Mouse (Mus musculus): ENCODE results near the gene Hjurp. TPM values are rescaled to one million over a fixed set of nuclear protein-coding genes. Genes with fewer than 3 reads are reported as not detected.

The Hjurp gene
- polyA plus RNA-seq, 1 experiment from 2014 or later: 145 TPM

DNA sequence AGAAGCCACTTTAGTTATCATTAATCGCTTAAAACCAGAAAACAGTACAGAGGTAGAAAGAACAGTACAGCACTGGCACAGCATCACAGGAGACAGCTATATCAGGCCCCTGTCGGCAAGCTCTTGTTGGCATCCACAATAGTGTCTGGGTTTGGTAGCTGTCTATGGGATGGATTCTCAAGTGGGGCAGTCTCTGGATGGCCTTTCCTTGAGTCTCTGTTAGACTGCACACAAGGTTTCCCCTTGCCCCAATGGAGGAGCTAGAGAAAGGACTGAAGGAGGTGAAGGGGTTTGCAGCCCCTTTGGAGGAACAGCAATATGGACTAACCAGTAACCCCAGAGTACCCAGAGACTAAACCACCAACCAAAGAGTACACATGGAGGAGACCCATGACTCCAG, 14.6 kb upstream of the Hjurp start:
- Histone ChIP-seq H3K9me3 (replicated peaks) (peaks cover 57% of the 10 kb centered on the region), H3K4me1 (no peaks in the 10 kb centered on the region), H3K9ac (no peak overlapping the region), H3K27ac (no peak overlapping the region), H3K4me2 (no peak overlapping the region), H3K36me3 (ENCODE audit: poor library complexity, severe bottlenecking) (no peaks in the 10 kb centered on the region), H3K27me3 (no peaks in the 10 kb centered on the region), H3K4me3 (no peak overlapping the region)
- ATAC-seq: no peak
- 55% methylated on average over 2 of the region's 2 CpGs for WGBS

GRCm38 (mm10) chr1:88291409-88292005, 14.1 kb upstream of the Hjurp start:
- Histone ChIP-seq H3K36me3 (ENCODE audit: poor library complexity, severe bottlenecking) (no peaks in the 10 kb centered on the region), H3K27ac (no peak overlapping the region)
- WGBS: 63% methylated on average over 3 of the region's 3 CpGs

DNA sequence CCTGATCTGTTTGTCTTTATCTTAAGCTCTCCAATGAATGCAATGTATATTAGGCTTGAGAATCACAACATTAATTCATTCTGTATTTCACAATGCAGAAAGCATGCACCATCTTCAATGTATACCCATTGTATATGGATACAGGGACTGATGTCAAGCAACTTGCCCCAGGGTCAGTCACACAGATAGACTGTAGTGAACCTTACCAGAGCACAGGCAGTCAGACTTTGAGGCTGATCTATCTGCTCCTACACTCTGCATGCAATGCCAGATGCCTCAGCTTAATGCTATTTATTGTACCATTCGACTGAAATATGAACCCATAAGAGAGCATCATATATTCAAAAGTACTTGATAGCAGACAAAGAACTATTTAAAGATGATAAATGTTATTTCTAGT, 13.1 kb upstream of the Hjurp start:
- Histone ChIP-seq H3K4me3 (no peak overlapping the region), H3K36me3 (ENCODE audit: poor library complexity, severe bottlenecking) (no peaks in the 10 kb centered on the region), H3K27ac (no peak overlapping the region), H3K27me3 (no peaks in the 10 kb centered on the region), H3K9ac (no peak overlapping the region), H3K4me2 (no peak overlapping the region), H3K9me3 (replicated peaks) (peaks cover 61% of the 10 kb centered on the region), H3K4me1 (no peaks in the 10 kb centered on the region)
- no peak for ATAC-seq
- WGBS: 72% methylated on average over 1 of the region's 1 CpGs

More at GRCm38 (mm10) chr1:88291409-88292005, 14.1 kb upstream of the Hjurp start:
- Histone ChIP-seq H3K4me3 (no peak overlapping the region), H3K4me2 (no peak overlapping the region), H3K27me3 (no peaks in the 10 kb centered on the region), H3K4me1 (no peaks in the 10 kb centered on the region), H3K9me3 (replicated peaks) (peaks cover 61% of the 10 kb centered on the region), H3K9ac (no peak overlapping the region)
- ATAC-seq: no peak

GRCm38 (mm10) chr1:88289917-88290316, 12.5 kb upstream of the Hjurp start:
- ATAC-seq: no peak
- WGBS: 42% methylated on average over 4 of the region's 4 CpGs
- no peak overlapping the region for H3K27ac ChIP-seq
- no peaks in the 10 kb centered on the region for H3K27me3 ChIP-seq
- H3K9ac ChIP-seq: no peak overlapping the region
- H3K36me3 ChIP-seq (ENCODE audit: poor library complexity, severe bottlenecking): no peaks in the 10 kb centered on the region
- no peak overlapping the region for H3K4me3 ChIP-seq
- H3K4me2 ChIP-seq: no peak overlapping the region
- no peaks in the 10 kb centered on the region for H3K4me1 ChIP-seq
- H3K9me3 ChIP-seq (replicated peaks): peaks cover 66% of the 10 kb centered on the region

- Histone ChIP-seq H3K4me3 (no peak overlapping the region), H3K4me2 (no peak overlapping the region), H3K27ac (no peak overlapping the region), H3K27me3 (no peaks in the 10 kb centered on the region), H3K9ac (no peak overlapping the region), H3K36me3 (ENCODE audit: poor library complexity, severe bottlenecking) (no peaks in the 10 kb centered on the region), H3K4me1 (no peaks in the 10 kb centered on the region), H3K9me3 (replicated peaks) (peaks cover 68% of the 10 kb centered on the region)
- ATAC-seq: no peak
- 51% methylated on average over 2 of the region's 2 CpGs for WGBS
Observed at GRCm38 (mm10) chr1:88289152-88289551, 11.7 kb upstream of the Hjurp start.

DNA sequence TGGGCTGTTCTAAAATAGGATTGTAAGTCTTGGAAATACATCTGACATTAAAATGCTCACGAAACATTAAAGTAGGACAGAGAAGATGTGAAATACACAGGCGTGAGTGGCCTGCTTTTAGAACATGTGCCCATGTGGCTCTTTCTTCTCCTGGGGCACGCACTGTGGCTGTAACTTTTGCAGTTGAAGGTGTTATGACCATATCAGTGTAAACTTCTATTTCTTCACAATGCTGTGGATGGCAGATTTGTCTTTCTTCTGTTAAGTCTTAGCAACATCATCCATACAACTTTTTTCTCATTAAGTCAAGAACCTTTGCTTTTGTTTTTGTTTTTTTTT, 11.3 kb upstream of the Hjurp start:
- 71% methylated on average over 3 of the region's 3 CpGs for WGBS
- no peak overlapping the region for H3K4me2 ChIP-seq
- H3K27me3 ChIP-seq: no peaks in the 10 kb centered on the region
- H3K9ac ChIP-seq: no peak overlapping the region
- no peak overlapping the region for H3K27ac ChIP-seq
- no peaks in the 10 kb centered on the region for H3K4me1 ChIP-seq
- peaks cover 71% of the 10 kb centered on the region for H3K9me3 ChIP-seq (replicated peaks)
- ATAC-seq: no peak
- H3K4me3 ChIP-seq: no peak overlapping the region
- H3K36me3 ChIP-seq (ENCODE audit: poor library complexity, severe bottlenecking): no peaks in the 10 kb centered on the region

- peaks cover 77% of the 10 kb centered on the region for H3K9me3 ChIP-seq (replicated peaks)
- no peak overlapping the region for H3K4me2 ChIP-seq
- ATAC-seq: 0 out of 2 replicates have a peak, but pooled peaks have one; percentile 2
- 42% methylated on average over 3 of the region's 3 CpGs for WGBS
- no peak overlapping the region for H3K9ac ChIP-seq
- H3K27ac ChIP-seq: no peak overlapping the region
- H3K27me3 ChIP-seq: no peaks in the 10 kb centered on the region
- no peaks in the 10 kb centered on the region for H3K36me3 ChIP-seq (ENCODE audit: poor library complexity, severe bottlenecking)
- H3K4me3 ChIP-seq: no peak overlapping the region
- no peaks in the 10 kb centered on the region for H3K4me1 ChIP-seq
Observed at GRCm38 (mm10) chr1:88288056-88288788, 10.8 kb upstream of the Hjurp start.

- Histone ChIP-seq H3K4me2 (no peak overlapping the region), H3K27ac (no peak overlapping the region), H3K36me3 (ENCODE audit: poor library complexity, severe bottlenecking) (no peaks in the 10 kb centered on the region), H3K4me3 (no peak overlapping the region), H3K4me1 (no peaks in the 10 kb centered on the region), H3K9ac (no peak overlapping the region), H3K9me3 (replicated peaks) (peaks cover 83% of the 10 kb centered on the region), H3K27me3 (no peaks in the 10 kb centered on the region)
- 42% methylated on average over 5 of the region's 5 CpGs for WGBS
- 0 out of 2 replicates have a peak, but pooled peaks have one; percentile 1 for ATAC-seq
Observed at GRCm38 (mm10) chr1:88287697-88287980, 10.2 kb upstream of the Hjurp start.

DNA sequence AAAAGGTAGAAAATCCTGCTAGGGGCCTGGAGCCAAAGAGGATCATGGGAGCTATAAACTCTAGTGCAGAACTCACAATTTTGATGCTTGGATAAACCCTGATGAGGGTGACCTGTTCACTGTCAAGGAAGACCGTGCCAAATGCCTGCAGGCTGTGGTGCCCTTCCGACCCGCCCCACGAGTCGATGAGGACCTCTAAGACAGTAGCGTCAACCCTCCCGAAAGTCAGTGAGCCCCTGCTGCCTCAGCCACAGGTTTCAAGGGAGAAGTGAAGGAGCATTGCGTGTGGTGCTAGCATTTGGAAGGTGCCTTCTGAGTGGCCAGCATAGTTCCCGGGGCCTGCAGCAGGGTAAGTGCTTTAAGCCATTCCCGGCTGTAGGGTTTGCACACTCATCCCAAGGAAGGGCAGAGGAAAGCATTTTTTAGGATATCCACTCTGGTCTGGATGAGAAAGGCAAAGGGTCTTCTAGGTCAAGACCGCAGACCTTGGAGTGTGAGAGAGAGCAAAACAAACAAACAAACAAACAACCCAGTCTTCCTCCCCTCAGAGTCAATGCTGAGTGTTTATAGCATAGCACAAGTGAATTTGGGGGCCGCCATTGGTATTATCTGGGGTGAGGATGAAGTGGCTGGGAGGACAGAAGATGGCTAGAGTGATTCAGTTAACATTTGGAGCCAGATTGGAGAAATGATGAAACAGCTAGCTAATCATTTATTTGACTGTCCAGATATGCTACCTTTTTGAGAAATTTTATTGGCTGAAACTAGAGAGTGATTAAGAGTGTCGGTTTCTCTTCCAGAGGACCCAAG, 9.7 kb upstream of the Hjurp start:
- ATAC-seq: no peak
- Histone ChIP-seq H3K27me3 (no peaks in the 10 kb centered on the region), H3K4me3 (no peak overlapping the region), H3K4me2 (no peak overlapping the region), H3K36me3 (ENCODE audit: poor library complexity, severe bottlenecking) (no peaks in the 10 kb centered on the region), H3K27ac (no peak overlapping the region), H3K9me3 (replicated peaks) (peaks cover 82% of the 10 kb centered on the region), H3K4me1 (no peaks in the 10 kb centered on the region), H3K9ac (no peak overlapping the region)
- 75% methylated on average over 13 of the region's 13 CpGs for WGBS

DNA sequence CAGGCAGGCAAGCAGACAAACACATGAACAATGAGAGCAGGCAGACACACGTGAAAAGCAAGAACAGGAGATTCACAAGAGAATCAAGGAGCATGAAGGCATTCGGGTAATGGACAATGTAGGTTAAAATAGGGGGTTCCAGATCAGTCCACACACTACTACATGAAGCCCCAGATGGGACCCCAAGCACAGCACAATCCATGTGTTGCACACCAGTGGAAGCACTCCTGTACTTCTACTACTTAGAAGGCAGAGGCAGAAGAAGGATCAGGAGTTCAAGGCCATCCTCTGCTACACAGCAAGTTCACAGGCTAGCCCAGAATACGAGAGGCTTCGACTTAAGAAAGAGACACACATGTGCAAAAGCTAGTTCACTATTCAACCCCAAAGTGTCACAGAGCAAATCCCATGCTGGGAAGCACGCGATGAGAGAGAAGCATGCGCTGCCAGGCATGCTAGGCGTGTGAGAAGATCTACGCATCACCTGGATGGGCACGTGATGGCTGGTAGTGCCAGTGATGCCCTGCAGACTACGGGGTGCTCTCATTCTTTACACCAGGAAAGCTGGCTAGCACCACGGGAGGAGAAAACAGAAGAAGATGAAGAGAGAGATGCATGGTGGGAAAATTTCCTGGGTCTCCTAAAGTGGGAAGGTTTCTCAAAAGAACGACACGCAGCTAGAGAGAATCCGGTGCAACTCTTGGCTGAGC, 8.9 kb upstream of the Hjurp start:
- WGBS: 81% methylated on average over 15 of the region's 15 CpGs

DNA sequence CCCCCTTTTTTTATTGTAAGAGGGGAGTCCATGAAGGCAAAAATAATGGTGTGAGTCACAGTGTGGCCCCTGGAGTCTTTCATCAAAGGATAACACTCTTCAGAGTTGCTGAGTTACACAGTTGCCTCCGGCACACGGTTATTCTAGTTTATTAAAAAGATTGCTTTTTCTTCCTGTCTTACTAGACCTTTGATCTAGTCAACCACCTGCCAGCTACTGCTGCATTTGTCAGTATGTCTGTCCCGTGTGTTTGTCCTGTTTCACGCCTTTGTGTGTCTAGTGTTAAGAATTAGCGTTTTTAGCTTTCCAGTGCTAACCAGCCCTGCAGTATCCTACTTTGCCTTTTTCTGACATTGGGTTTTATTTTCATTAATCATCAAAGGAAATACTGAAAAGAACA, 8.2 kb upstream of the Hjurp start:
- Histone ChIP-seq H3K4me3 (no peak overlapping the region), H3K9ac (no peak overlapping the region), H3K27me3 (no peaks in the 10 kb centered on the region), H3K36me3 (ENCODE audit: poor library complexity, severe bottlenecking) (no peaks in the 10 kb centered on the region), H3K4me1 (no peaks in the 10 kb centered on the region), H3K4me2 (no peak overlapping the region), H3K27ac (no peak overlapping the region), H3K9me3 (replicated peaks) (peaks cover 77% of the 10 kb centered on the region)
- no peak for ATAC-seq
- 70% methylated on average over 5 of the region's 5 CpGs for WGBS

More for the DNA sequence above, 8.9 kb upstream of the Hjurp start:
- H3K9ac ChIP-seq: no peak overlapping the region
- H3K4me3 ChIP-seq: no peak overlapping the region
- H3K9me3 ChIP-seq (replicated peaks): peaks cover 80% of the 10 kb centered on the region
- H3K36me3 ChIP-seq (ENCODE audit: poor library complexity, severe bottlenecking): no peaks in the 10 kb centered on the region
- ATAC-seq: no peak
- H3K27ac ChIP-seq: no peak overlapping the region
- H3K4me2 ChIP-seq: no peak overlapping the region
- H3K27me3 ChIP-seq: no peaks in the 10 kb centered on the region
- H3K4me1 ChIP-seq: no peaks in the 10 kb centered on the region

GRCm38 (mm10) chr1:88284946-88285320, 7.5 kb upstream of the Hjurp start:
- no peak for ATAC-seq
- H3K27ac ChIP-seq: no peak overlapping the region
- H3K9me3 ChIP-seq (replicated peaks): peaks cover 70% of the 10 kb centered on the region
- H3K9ac ChIP-seq: no peak overlapping the region
- H3K4me2 ChIP-seq: no peak overlapping the region
- no peaks in the 10 kb centered on the region for H3K27me3 ChIP-seq
- WGBS: 64% methylated on average over 7 of the region's 7 CpGs
- H3K4me1 ChIP-seq: no peaks in the 10 kb centered on the region
- no peak overlapping the region for H3K4me3 ChIP-seq
- H3K36me3 ChIP-seq (ENCODE audit: poor library complexity, severe bottlenecking): no peaks in the 10 kb centered on the region
